Mouse (Mus musculus) heart, postnatal 14 days (tissue): Measurements from ENCODE around the gene Gpc6. TPM values are rescaled to one million over a fixed set of nuclear protein-coding genes. Genes with fewer than 3 reads are reported as not detected.

Experiments used
- DNase-seq, 2 experiments: peaks; one replicate each; pipeline ENCODE4 v3.0.0; 2021 to 2022
- intact Hi-C: fragments of 180-260 bp; cut with DNase I; formaldehyde crosslinking; loops from one replicate; pipeline ENCODE4 v1.15.1; 2025
- total RNA-seq, 2 experiments: library from RNA; stranded (reverse); gene quantifications; 2 replicates each; pipeline ENCODE4 v1.2.3; 2021

The Gpc6 gene
- total RNA-seq, 2 experiments from 2014 or later = 21.1 to 22.5 TPM

DNA sequence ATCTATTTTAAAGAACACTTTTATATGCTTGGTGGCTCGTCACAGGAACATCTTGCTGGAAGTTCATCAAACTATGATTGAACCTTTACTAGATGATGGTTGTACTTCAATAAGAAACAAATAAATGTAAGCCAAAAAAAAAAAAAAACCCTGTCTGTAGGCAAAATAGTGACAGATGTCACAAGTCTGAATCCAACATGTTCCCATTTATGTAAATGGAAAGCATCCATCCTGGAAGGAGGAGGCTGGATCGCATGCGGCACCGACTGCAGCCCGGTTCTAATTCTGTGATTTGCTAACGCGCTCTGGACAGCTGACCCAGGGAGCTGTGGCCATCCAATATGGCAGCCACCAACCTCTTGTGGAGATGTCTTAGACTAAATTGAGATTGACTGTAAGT, 1014.4 kb downstream of the Gpc6 start:
- intact Hi-C loops = loop anchor here (5.0 to 10.0 kb wide), 2 partner anchors 57 to 355 kb away; no protein-coding TSS in a partner anchor
- DNase-seq = no peak

DNA sequence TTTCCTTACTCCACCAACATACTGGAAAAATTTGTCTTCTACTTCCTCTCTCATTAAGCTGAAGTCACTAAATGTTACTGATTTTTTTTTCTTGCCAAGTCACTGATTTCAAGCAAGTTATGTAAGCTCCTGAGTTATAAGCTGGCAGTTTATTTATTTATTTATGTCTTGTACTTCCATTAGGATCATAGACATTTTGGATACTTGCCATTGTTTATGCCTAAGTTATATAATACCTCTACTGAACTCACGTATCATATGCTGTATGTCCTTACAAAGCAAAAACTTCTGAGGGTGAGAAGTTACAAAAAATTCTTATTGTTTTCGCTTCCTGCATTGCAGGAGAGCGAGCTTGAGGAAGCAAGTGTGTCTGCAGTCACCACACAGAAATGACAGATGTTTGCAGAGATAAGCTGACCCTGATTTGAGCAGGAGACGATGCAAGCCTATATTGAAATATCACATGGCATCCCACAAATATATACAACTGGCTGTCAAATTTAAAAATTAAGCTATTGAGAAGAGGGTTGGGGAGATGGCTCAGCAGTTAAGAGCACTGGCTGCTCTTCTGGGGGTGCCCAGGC, 1020.9 kb downstream of the Gpc6 start:
- DNase-seq = no peak
- intact Hi-C loops = no loop called here

DNA sequence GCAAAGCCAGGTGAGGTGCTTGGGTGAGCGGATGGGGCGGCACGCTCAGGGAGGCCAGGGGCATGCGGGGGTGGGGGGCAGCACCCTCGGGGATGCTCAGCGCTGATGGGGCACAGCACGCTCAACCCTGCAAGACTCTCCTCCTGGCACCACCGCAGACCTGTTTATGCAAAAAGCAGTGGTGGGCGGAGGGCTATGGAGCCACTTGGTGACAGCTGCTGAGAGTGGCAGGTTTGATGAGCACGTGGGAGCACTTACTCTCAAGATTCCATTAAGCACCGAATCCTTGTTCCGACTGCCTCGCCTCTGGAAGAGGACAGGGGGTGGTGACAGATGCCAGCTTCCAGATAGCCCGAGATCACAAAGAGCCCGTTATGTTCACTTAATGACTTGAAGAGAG, 1026.2 kb downstream of the Gpc6 start:
- DNase-seq = no peak

DNA sequence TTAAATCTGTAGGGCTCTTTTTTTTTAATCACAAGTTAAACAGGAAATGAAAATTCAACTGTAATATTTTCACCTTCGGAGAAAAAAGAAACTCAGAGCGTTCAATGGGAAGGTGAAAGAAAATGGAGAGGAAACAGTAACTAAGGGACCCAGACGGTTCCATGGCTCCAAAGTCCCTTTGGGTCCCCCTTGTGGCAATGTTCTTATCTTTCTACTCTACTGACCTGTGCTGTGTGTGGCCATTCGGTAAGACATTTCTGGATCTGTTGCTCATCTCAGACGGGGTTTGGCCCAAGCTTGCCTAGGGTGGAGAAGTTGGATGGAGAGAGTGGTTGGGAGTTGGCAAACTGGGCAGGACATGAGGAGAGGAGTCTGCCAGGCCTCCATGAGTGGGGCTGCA, 1026.6 kb downstream of the Gpc6 start:
- intact Hi-C loops = no loop called here
- peak in 1 of 2 experiments; percentile 25 for DNase-seq

More for the DNA sequence above, 1026.2 kb downstream of the Gpc6 start:
- intact Hi-C loops = no loop called here

DNA sequence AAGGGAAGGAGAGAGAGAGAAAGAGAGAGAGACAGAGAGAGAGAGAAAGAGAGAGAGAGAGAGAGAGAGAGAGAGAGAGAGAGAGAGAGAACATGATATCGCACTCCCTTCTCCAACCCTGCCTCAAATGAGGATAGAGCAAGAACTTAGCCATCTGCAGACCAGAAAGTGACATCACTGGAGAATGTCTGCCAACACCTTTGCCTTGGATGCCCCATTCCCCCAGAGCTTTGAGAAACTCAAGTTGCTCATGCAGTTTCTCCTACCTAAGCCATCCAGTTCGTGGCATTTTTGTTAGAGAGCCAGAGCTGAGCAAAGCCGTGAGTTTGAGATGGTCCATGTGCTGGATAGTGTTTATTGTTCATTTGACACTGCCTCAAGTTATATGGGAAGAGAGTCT, 1030.9 kb downstream of the Gpc6 start:
- peak in 1 of 2 experiments; percentile 37 for DNase-seq
- intact Hi-C loops = no loop called here

DNA sequence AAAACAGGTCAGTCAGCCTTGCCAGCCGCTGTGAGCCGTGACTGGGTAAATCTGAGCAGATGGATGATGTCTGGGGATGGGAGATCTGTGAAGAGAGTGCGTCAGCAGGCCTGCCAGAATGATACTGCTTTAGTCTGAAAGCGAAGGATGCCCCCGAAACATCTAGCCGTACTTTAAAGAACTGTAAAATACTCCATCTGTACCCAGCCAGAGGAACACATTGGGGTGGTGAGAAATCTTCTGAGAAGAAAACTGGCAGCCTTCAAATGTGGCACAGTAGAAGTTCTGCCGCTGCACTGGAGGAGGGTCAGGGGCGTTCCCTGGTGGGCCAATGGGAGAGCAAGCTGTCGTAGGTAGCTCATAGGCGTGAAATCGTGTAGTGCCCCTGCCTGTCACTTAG, 1033.3 kb downstream of the Gpc6 start:
- intact Hi-C loops = no loop called here
- no peak for DNase-seq

DNA sequence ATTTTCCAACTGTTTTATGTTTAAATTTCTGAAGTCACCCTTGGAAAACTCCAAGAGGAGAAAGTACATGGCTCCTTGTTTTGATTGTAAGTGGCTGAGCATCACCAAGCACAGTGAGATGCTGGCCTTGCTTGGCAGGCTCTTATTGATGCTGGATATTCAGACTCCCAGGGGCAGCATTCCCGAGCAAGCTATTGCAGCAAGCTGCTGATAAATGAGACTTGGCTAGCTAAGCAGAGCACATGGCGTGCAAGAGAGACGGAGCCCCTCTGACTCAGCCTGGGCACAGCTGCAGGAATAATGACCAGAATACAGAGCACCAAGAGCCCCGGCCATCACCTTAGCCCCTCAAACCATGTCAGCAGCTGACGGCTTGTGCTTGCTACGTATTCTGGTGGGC, 1036.2 kb downstream of the Gpc6 start:
- DNase-seq = peak; percentile 50 to 56
- intact Hi-C loops = no loop called here

DNA sequence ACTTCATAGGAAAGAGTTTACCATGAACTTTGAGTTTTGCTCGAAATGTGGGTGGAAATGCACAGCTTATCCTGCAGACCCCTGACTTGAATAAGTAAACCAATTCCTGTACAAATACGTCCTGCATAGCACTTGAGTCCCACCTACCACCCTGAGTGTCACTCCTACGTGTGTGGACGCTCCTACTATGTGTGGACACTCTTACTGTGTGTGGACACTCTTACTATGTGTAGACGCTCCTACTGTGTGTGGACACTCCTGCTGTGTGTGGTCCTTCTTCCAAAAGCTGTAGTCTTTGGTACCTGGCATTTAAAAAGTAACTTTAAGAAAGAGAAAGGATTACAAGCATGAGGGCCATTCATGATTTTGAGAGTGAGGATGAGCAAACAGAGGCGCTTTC, 1036.7 kb downstream of the Gpc6 start:
- intact Hi-C loops = no loop called here
- DNase-seq = no peak

DNA sequence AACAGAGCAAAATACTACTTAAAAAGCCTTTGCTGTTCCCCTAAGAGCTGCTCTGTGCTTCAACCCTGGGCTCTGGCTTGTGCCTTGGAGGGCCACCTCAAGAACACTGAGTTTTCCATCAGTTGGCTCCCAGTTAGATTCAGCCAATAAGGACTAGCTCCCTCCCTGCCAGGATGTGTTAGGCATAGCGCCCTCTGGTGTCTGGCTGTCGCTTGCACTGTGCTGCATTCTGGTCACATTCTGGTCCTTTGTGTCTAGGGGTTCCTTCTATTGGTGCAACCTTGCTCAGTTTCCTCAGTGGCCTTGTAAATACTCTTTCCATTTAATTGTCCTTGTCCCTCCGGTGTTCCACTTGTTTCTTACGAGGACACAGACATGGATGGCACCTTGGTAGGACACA, 1037.3 kb downstream of the Gpc6 start:
- DNase-seq = peak; percentile 20 to 45
- intact Hi-C loops = no loop called here

DNA sequence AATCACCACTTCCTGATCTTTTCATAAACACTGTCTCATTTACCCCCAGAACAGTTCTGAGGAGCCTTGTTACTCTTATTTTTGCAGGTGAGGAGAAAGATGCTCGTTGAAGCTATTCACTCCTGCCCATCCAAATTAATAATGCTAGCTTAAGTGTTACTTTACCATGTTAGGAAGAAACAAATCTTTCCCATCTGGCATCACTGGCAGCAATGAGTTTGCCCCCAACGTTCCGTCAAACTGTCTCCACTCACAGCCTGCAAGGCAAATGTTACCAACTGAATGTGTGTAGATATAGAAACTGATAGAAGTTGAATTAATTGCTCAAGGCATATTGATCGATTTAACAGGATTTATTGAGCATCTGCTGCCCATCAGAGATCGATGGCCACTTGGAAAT, 1047.5 kb downstream of the Gpc6 start:
- no peak for DNase-seq
- intact Hi-C loops = no loop called here

DNA sequence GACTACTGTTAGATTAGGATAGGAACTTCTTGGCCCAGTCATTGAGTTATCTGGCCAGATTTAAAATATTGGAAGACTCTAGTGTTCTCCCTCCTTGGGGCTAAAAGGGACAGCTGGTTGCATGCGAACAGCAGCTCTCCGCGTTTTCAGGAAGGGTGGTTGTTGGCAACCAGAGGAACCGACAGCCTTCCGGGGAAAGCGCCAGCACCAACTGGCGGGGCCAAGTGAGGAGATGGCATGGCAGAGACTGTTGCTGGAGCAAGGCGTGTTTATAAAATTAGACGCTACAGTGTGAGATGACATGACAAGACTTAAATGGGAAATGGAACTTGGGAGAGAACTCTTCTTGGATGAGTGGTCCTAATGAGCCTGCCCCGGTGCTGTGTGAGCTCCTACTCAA, 1056.4 kb downstream of the Gpc6 start:
- intact Hi-C loops = no loop called here

DNA sequence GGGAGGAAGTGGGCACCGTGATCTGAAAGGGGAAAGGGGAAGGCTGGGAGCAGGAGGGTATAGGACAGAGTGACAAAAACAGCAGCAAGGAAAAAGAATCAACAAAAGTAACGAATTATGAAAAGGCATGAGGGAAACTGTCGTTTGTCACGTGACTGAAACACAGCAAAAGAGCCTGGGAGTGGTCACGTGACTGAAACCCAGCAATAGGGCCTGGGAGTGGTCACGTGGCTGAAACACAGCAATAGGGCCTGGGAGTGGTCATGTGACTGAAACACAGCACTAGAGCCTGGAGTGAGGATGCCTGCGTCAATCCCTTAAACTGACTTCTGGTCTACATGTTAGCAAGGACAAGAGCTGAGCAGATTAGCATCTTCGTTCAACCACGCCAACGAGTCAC, 1063.3 kb downstream of the Gpc6 start:
- DNase-seq = no peak

More for the DNA sequence above, 1056.4 kb downstream of the Gpc6 start:
- DNase-seq = no peak

DNA sequence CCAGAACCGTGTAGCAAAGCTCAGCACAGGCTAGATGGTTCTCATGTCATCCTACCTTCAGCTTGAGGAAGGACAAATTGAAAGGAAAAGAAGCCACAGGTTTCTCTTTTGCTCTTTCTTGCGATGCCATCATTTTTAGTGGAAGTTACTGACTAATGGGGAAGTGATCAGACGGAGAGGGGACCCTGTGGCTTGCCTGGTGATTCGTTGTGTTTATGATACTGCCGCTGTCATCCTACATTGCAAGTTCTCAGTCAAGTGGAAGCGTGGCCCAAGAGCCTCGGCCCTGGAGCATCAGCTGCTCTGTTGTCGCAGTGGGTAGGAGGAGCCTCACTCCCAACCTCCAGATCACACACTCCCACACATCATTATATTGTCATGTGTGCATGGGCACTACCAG, 1065.1 kb downstream of the Gpc6 start:
- no peak for DNase-seq
- intact Hi-C loops = no loop called here

More for the DNA sequence above, 1063.3 kb downstream of the Gpc6 start:
- intact Hi-C loops = no loop called here

DNA sequence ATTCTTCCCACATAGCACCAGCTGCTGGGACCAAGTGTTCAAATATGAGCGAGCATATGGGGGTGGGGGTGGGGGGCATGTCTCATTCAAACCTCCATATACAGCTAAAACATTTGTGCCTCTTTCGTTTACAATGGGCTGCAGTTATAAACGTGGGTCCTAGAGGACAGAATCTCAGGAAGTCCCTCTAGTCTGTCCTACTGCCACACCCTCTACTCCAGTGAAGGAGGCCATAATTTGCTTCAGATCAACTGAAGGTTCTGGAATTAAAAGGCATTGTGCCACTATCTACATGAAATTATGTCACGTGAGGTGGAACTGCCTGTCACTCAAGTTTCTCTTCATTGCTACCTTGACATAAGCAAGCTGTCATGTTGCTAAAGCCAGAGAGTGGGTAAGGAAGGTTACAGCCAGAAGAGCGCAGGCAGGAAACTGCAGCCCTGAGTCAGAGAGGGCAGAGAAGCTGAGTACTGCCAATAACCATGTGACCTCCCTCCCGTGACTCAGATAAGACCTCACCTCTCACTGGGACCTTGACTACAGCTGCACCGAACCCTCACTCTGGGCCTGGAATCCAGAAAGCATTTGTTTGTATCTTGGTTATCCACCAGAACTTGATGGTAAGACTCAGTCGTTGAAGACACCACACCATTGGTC, 1067.6 kb downstream of the Gpc6 start:
- DNase-seq = no peak
- intact Hi-C loops = no loop called here

DNA sequence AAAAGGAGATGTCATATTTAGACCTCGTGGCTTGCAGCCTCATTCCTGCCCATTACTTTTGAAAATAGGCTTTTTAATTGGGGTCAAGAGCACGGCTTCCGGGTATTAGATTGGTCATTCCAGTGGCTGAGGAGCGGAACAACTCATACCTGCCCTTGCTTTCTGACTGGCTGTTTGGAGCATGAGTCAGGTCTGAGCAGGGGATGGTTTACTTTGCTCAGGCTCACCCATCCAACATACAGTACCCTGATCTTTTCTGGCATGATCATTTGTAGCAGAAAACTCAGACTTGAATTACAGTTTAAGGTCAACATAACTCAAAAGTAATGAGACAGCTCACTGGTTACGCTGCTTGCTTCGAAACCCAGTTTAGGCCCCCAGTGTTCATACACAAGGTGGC, 1068.7 kb downstream of the Gpc6 start:
- no peak for DNase-seq
- intact Hi-C loops = no loop called here

DNA sequence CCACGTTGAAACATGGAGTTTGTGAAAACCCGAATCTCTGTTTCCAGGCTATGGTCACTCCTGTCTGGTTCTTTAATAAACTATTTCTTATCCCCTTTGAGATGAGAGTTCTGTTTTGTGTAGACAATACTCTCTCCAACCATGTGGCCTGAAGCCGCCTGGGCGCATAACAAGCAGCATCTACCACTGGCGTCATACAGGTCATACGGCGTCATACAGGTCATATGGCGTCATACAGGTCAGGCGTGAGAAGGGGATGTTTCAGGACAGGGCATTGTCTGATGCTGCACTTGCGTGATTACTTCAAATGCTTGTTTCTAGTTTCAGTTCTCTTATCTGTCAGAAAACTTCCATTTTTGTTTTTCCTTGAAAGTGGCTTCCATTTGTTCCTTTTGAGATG, 1079.3 kb downstream of the Gpc6 start:
- intact Hi-C loops = loop anchor here (5.0 kb wide), 1 partner anchor 133 kb away; the partner anchor contains the start of gene Gpr180
- no peak for DNase-seq

DNA sequence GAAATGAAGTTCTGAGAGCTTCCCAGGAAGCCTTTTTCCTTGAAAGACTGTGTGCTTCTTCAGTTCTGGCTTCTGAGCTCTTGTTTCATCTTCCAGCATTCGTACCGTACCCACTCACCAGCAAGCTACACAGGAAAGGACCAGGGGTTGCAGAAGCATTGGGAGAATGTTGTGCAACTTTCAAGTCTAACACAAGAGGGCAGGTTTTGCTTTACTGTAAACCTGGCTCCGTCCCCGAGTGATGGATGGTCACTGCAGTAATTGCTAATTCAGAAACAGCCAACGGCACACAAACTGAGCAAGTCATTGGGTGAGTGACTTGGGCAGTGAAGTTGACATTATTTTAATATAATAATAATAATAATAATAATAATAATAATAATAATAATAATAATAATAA, 1080.6 kb downstream of the Gpc6 start:
- intact Hi-C loops = loop anchor here (1.0 to 5.0 kb wide), 2 partner anchors 147 to 587 kb away; no protein-coding TSS in a partner anchor

DNA sequence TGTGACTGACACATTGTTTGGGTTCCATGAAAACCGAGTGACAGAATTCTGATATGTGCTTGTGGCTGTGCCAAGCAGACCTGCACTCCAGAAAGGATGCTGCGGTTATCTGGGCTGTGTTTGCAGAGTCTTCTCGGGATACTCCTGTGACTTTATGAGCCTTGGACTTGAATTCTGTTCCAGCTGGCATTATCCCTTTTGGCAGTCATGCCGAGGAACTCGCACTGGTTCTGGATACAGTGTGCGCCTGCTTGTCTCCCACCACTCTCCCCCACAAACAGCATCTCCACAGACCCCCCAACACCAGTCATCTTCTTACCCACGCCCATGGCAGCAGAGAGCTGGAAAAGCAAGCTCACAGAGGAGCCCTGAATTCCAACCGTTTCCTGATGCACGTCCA, 1084.4 kb downstream of the Gpc6 start:
- intact Hi-C loops = loop anchor here (5.0 kb wide), 1 partner anchor 583 kb away; no protein-coding TSS in a partner anchor

More for the DNA sequence above, 1080.6 kb downstream of the Gpc6 start:
- peak; percentile 48 to 69 for DNase-seq

DNA sequence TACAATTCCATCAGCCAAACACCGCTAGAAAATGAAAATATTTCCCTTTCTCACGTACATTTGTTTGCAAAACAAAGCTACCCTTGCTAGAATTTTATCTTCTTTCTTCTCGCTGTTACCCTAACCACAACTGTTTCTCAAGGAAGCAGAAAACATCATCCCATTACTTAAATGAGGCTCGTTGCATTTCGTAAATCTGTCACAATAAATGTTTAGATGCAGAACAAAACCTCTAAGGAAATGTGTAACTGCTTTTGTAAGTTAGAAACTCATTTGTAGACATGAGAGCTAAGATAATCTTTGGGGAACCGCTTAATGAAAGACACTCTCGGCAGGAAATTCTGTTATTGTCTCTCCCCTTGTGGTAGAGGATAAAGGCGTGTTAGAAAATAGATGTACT, 1088.1 kb downstream of the Gpc6 start:
- intact Hi-C loops = no loop called here
- DNase-seq = no peak

More for the DNA sequence above, 1084.4 kb downstream of the Gpc6 start:
- DNase-seq = peak in 1 of 2 experiments; percentile 5

DNA sequence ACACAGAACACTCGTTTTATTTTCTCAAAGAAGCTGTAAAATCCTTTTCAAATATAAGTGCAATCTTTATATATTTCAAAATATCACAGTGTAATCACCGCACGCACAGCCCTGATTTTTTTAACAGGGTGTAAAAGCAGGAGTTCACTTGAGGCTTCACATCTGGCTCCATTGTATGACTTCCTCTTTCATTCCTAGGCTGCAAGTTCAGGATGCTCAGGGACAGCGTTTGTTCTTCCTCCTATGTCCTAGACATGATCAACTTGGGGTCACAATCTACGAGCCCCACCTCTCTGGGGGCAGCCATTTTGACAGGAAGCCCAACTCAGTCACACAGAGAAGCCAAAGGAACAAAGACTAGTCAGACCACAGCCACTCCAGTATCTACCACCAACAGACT, 1094.2 kb downstream of the Gpc6 start:
- intact Hi-C loops = no loop called here
- no peak for DNase-seq

DNA sequence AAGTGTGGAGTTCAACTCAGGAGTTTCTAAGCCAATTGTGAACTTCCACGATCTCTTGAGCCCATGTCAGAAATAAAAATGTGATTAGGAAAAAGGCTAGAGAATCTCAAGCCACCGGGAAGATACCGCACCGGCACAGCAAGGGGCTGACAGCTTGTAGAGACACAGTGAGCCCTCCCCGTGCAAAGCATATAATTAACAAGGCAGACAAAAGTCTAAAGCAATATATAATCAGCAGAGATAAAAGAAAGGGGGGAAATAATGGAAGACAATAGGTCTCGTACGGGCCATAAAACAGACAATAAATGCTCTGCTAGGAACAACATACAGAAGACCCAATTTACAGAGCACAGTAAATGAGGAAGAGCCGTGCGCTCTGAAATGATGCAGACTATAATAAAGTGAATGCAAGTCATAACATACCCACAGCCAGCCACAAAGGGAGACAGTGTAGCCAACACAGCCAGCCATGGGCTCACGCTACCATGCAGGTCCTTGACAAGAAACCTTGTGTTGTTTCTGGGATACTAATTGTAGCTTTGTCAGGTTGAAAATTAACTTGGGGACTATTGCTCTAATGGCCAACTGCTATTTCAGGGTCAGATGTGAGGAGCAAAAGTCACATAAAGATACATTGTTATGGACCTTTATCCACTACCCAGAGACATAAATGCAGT, 1096.9 kb downstream of the Gpc6 start:
- intact Hi-C loops = no loop called here
- no peak for DNase-seq
